Mouse (Mus musculus): ENCODE measurements around the gene Endou.

DNA sequence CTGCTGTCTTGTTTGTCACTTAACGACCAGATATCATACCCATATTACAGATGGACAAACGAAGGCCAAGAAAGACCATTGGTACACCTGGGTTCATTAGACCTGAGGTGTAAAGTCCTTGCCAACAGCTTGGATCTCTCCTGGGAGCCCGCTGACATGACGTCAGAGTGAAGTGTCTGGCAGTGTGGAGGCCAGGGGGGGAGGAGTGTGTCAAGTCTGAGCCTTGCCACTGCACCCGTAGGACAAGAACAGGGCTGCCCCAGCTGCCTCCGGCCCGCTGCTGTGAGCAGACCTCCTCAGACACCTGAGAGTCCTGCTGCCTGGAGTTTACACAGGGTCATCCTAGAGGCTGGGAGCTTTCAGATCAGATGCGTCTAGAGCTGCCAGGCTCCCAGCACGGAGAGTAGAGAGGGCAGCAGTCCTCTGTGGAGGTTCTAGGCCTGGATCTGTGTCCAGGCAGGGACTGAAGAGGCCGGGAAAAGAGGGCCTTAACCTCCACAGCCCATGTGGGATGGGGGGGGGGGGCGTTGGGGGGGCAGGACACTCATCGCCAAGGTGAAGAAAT is 12.9 kb upstream of the Endou start:
- TF ChIP-seq CTCF (IDR thresholded peaks at IDR 0.05; ENCODE audit: extremely low read depth, insufficient read depth, low read length) (no peak), POLR2A (IDR thresholded peaks at IDR 0.05; ENCODE audit: extremely low read depth, insufficient read depth, low read length) (no peak)
